Mouse (Mus musculus) frontal cortex, postnatal 36 days (tissue): Measurements from ENCODE around the gene Vti1a.

Source experiments
- DNase-seq, 2 experiments: peaks; one replicate each; pipeline ENCODE4 v3.0.0; 2022; ENCODE audit warnings: low spot score in 2 of 2

The Vti1a gene

GRCm38 (mm10) chr19:55523340-55523739, 207.2 kb downstream of the Vti1a start:
- DNase-seq: peak; percentile 65 to 81

- DNase-seq: no peak
Measured at GRCm38 (mm10) chr19:55524385-55524784, 208.3 kb downstream of the Vti1a start.

- DNase-seq: no peak
Measured at GRCm38 (mm10) chr19:55525056-55525455, 209.0 kb downstream of the Vti1a start.

- no peak for DNase-seq
Measured at GRCm38 (mm10) chr19:55526717-55527235, 210.7 kb downstream of the Vti1a start.

- DNase-seq: no peak
Measured at GRCm38 (mm10) chr19:55530041-55530440, 213.9 kb downstream of the Vti1a start.

GRCm38 (mm10) chr19:55532681-55533080, 216.6 kb downstream of the Vti1a start:
- no peak for DNase-seq

GRCm38 (mm10) chr19:55536273-55536937, 220.3 kb downstream of the Vti1a start:
- DNase-seq: no peak

GRCm38 (mm10) chr19:55537691-55538090, 221.6 kb downstream of the Vti1a start:
- peak in 1 of 2 experiments; percentile 16 for DNase-seq

- DNase-seq: no peak
Measured at GRCm38 (mm10) chr19:55541641-55542040, 225.5 kb downstream of the Vti1a start.

- DNase-seq: no peak
Measured at GRCm38 (mm10) chr19:55542461-55542860, 226.4 kb downstream of the Vti1a start.

GRCm38 (mm10) chr19:55543188-55543587, 227.1 kb downstream of the Vti1a start:
- DNase-seq: no peak

- DNase-seq: no peak
Measured at GRCm38 (mm10) chr19:55544498-55544897, 228.4 kb downstream of the Vti1a start.

GRCm38 (mm10) chr19:55545529-55545928, 229.4 kb downstream of the Vti1a start:
- DNase-seq: peak; percentile 58 to 73

GRCm38 (mm10) chr19:55546009-55546528, 230.0 kb downstream of the Vti1a start:
- DNase-seq: no peak

- no peak for DNase-seq
Measured at GRCm38 (mm10) chr19:55548206-55548605, 232.1 kb downstream of the Vti1a start.

- DNase-seq: no peak
Measured at GRCm38 (mm10) chr19:55548656-55549055, 232.6 kb downstream of the Vti1a start.

GRCm38 (mm10) chr19:55550176-55550575, 234.1 kb downstream of the Vti1a start:
- no peak for DNase-seq

- no peak for DNase-seq
Measured at GRCm38 (mm10) chr19:55552339-55552738, 236.2 kb downstream of the Vti1a start.

GRCm38 (mm10) chr19:55552861-55553260, 236.8 kb downstream of the Vti1a start:
- no peak for DNase-seq

GRCm38 (mm10) chr19:55554295-55554694, 238.2 kb downstream of the Vti1a start:
- DNase-seq: no peak

- no peak for DNase-seq
Measured at GRCm38 (mm10) chr19:55554703-55555102, 238.6 kb downstream of the Vti1a start.

GRCm38 (mm10) chr19:55556168-55556999, 240.3 kb downstream of the Vti1a start:
- peak; percentile 45 to 60 for DNase-seq

- no peak for DNase-seq
Measured at GRCm38 (mm10) chr19:55559331-55559730, 243.2 kb downstream of the Vti1a start.
